Mouse (Mus musculus): Measurements from ENCODE around the gene Taok3.

DNA sequence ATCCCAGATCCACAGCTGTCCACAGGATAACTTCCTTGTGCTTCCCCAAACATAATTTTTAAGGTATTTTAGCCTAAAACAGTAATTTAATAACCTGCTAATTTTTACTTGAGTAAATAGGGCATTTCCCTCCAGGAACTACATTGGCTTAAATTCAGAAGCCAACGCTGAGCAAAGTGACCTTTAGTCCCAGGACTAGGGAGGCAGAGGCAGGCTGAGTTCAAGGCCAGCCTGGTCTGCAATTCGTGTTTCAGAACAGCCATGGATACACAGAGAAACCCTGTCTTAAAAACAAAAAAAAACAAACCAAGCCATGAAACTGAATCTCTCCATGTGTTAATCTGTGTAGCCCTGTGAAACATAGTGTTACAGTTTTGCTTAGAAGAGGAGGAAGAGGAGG is 3.3 kb upstream of the Taok3 start:
- TF ChIP-seq CTCF (IDR thresholded peaks at IDR 0.05; ENCODE audit: control insufficient read depth, insufficient read depth, insufficient read length) (no peak), CEBPB (IDR thresholded peaks at IDR 0.05; ENCODE audit: low read depth) (no peak), MYOG (IDR thresholded peaks at IDR 0.05; ENCODE audit: control insufficient read depth, extremely low read depth, insufficient read length) (no peak)
